Mouse (Mus musculus): Measurements from ENCODE around the gene Plcl1.

Gene Plcl1

GRCm38 (mm10) chr1:55405272-55406022 is at the start of gene Plcl1:
TSS of gene Plcl1 (plus strand) at chr1:55405921.
- DNase-seq, result peak; percentile 97

GRCm38 (mm10) chr1:55362634-55363033 is 43.1 kb upstream of the Plcl1 start:
- no peak for DNase-seq

GRCm38 (mm10) chr1:55363044-55363565 is 42.6 kb upstream of the Plcl1 start, which contains the start of gene Boll:
TSS of gene Boll (minus strand) at chr1:55363469.
- peak; percentile 81 for DNase-seq

- DNase-seq, result peak; percentile 39
Measured at GRCm38 (mm10) chr1:55363586-55363985, 42.1 kb upstream of the Plcl1 start.

- no peak for DNase-seq
Measured at GRCm38 (mm10) chr1:55372626-55373025, 33.1 kb upstream of the Plcl1 start.

- no peak for DNase-seq
Measured at GRCm38 (mm10) chr1:55380527-55380926, 25.2 kb upstream of the Plcl1 start.

- DNase-seq, result peak; percentile 82
Measured at GRCm38 (mm10) chr1:55383114-55383773, 22.5 kb upstream of the Plcl1 start.

- DNase-seq, result no peak
Measured at GRCm38 (mm10) chr1:55399891-55400290, 5.8 kb upstream of the Plcl1 start.

GRCm38 (mm10) chr1:55404439-55404838 is 1.3 kb upstream of the Plcl1 start:
- peak; percentile 50 for DNase-seq

GRCm38 (mm10) chr1:55406023-55406413 is 297 bp downstream of the Plcl1 start:
- DNase-seq, result peak; percentile 88

- DNase-seq, result peak; percentile 35
Measured at GRCm38 (mm10) chr1:55406531-55407375, 1.0 kb downstream of the Plcl1 start.

GRCm38 (mm10) chr1:55410670-55411069 is 4.9 kb downstream of the Plcl1 start:
- no peak for DNase-seq

GRCm38 (mm10) chr1:55411079-55411478 is 5.4 kb downstream of the Plcl1 start:
- no peak for DNase-seq

GRCm38 (mm10) chr1:55412569-55412968 is 6.8 kb downstream of the Plcl1 start:
- no peak for DNase-seq

GRCm38 (mm10) chr1:55413534-55413933 is 7.8 kb downstream of the Plcl1 start:
- no peak for DNase-seq

GRCm38 (mm10) chr1:55418968-55419367 is 13.2 kb downstream of the Plcl1 start:
- DNase-seq, result no peak

- DNase-seq, result no peak
Measured at GRCm38 (mm10) chr1:55427607-55428006, 21.9 kb downstream of the Plcl1 start.

GRCm38 (mm10) chr1:55429051-55429450 is 23.3 kb downstream of the Plcl1 start:
- no peak for DNase-seq

GRCm38 (mm10) chr1:55429708-55430107 is 24.0 kb downstream of the Plcl1 start:
- DNase-seq, result no peak

GRCm38 (mm10) chr1:55430587-55430986 is 24.9 kb downstream of the Plcl1 start:
- no peak for DNase-seq

GRCm38 (mm10) chr1:55436589-55436988 is 30.9 kb downstream of the Plcl1 start:
- no peak for DNase-seq

- DNase-seq, result no peak
Measured at GRCm38 (mm10) chr1:55437095-55437494, 31.4 kb downstream of the Plcl1 start.

GRCm38 (mm10) chr1:55438617-55439016 is 32.9 kb downstream of the Plcl1 start:
- DNase-seq, result no peak
